Mouse (Mus musculus) limb, embryonic 10.5 days (tissue): Measurements from ENCODE around the gene Carm1. TPM values are rescaled to one million over a fixed set of nuclear protein-coding genes. Genes with fewer than 3 reads are reported as not detected.

ENCODE experiments used
- DNase-seq: peaks from one replicate; pipeline ENCODE4 v3.0.0-alpha.2; 2017; ENCODE audit warnings: low spot score
- H3K27ac ChIP-seq: fragments of 300-500 bp; sonication (generic); 2 replicates; pipeline ENCODE4 v1.5.1; 2016; ENCODE audit warnings: mild to moderate bottlenecking
- H3K27me3 ChIP-seq: fragments of 300-500 bp; sonication (generic); 2 replicates; pipeline ENCODE4 v1.6.1; 2016; ENCODE audit warnings: low read depth, mild to moderate bottlenecking; ENCODE audit not compliant: poor library complexity, severe bottlenecking
- H3K36me3 ChIP-seq: fragments of 300-500 bp; sonication (generic); 2 replicates; pipeline ENCODE4 v1.6.1; 2016; ENCODE audit warnings: mild to moderate bottlenecking, moderate library complexity
- H3K4me1 ChIP-seq: fragments of 300-500 bp; sonication (generic); 2 replicates; pipeline ENCODE4 v1.6.1; 2016
- H3K4me3 ChIP-seq: fragments of 300-500 bp; sonication (generic); 2 replicates; pipeline ENCODE4 v1.5.1; 2016; ENCODE audit warnings: mild to moderate bottlenecking, moderate library complexity
- H3K9me3 ChIP-seq: fragments of 300-500 bp; sonication (generic); replicated peaks from 2 replicates; pipeline ENCODE4 v1.6.1; 2016; ENCODE audit warnings: mild to moderate bottlenecking
- WGBS: fragments of 180-500 bp; shearing (Covaris S2); methylation state at CpG from one replicate; pipeline ENCODE4 v1.1.7; 2016; 5-methylcytosine and 5-hydroxymethylcytosine counted together
- polyA plus RNA-seq: library from polyadenylated mRNA; unstranded; fragments of >200 nt; fragmentation: Nextera tagmentation; extraction: Ambion mirVana; gene quantifications from 2 replicates; pipeline ENCODE4 v1.2.1, GENCODE M21; 2016

Carm1 gene
- polyA plus RNA-seq, 1 experiment from 2014 or later = 85.8 TPM

- Histone ChIP-seq H3K4me3 (no peak overlapping the region), H3K36me3 (peaks cover 61% of the 10 kb centered on the region), H3K27me3 (no peaks in the 10 kb centered on the region), H3K27ac (no peak overlapping the region), H3K4me1 (peaks cover 3% of the 10 kb centered on the region; the same call in 1 of the 2 replicates), H3K9me3 (no peaks in the 10 kb centered on the region)
- no peak for DNase-seq
- 94% methylated on average over 2 of the region's 2 CpGs for WGBS
Measured at GRCm38 (mm10) chr9:21567051-21567450, 20.4 kb downstream of the Carm1 start.

GRCm38 (mm10) chr9:21568657-21569255, 22.1 kb downstream of the Carm1 start:
- WGBS = 91% methylated on average over 8 of the region's 8 CpGs
- Histone ChIP-seq H3K36me3 (peaks cover 67% of the 10 kb centered on the region), H3K27ac (no peak overlapping the region), H3K9me3 (no peaks in the 10 kb centered on the region), H3K27me3 (no peaks in the 10 kb centered on the region), H3K4me1 (peaks cover 3% of the 10 kb centered on the region; the same call in 1 of the 2 replicates), H3K4me3 (no peak overlapping the region)
- DNase-seq = no peak

- Histone ChIP-seq H3K36me3 (peaks cover 98% of the 10 kb centered on the region), H3K4me1 (no peaks in the 10 kb centered on the region), H3K4me3 (no peak overlapping the region), H3K27ac (no peak overlapping the region), H3K27me3 (no peaks in the 10 kb centered on the region), H3K9me3 (no peaks in the 10 kb centered on the region)
- DNase-seq = no peak
- 95% methylated on average over 8 of the region's 8 CpGs for WGBS
Measured at GRCm38 (mm10) chr9:21574012-21574801, 27.5 kb downstream of the Carm1 start.

- Histone ChIP-seq H3K36me3 (peaks cover 98% of the 10 kb centered on the region), H3K9me3 (no peaks in the 10 kb centered on the region), H3K4me3 (no peak overlapping the region), H3K27me3 (no peaks in the 10 kb centered on the region), H3K4me1 (no peaks in the 10 kb centered on the region), H3K27ac (no peak overlapping the region)
- DNase-seq = no peak
- WGBS = 95% methylated on average over 10 of the region's 10 CpGs
Measured at GRCm38 (mm10) chr9:21575253-21575652, 28.6 kb downstream of the Carm1 start.

GRCm38 (mm10) chr9:21576286-21576685, 29.6 kb downstream of the Carm1 start:
- WGBS = 100% methylated on average over 1 of the region's 1 CpGs
- DNase-seq = no peak
- H3K27me3 ChIP-seq = no peaks in the 10 kb centered on the region
- H3K4me1 ChIP-seq = no peaks in the 10 kb centered on the region
- no peaks in the 10 kb centered on the region for H3K9me3 ChIP-seq
- peaks cover 98% of the 10 kb centered on the region for H3K36me3 ChIP-seq
- H3K27ac ChIP-seq = no peak overlapping the region
- no peak overlapping the region for H3K4me3 ChIP-seq

- Histone ChIP-seq H3K36me3 (peaks cover 98% of the 10 kb centered on the region), H3K4me1 (no peaks in the 10 kb centered on the region)
- WGBS = 81% methylated on average over 3 of the region's 3 CpGs
Measured at GRCm38 (mm10) chr9:21578226-21578625, 31.5 kb downstream of the Carm1 start.

GRCm38 (mm10) chr9:21585401-21585800, 38.7 kb downstream of the Carm1 start:
- Histone ChIP-seq H3K9me3 (no peaks in the 10 kb centered on the region), H3K4me3 (no peak overlapping the region), H3K27ac (no peak overlapping the region), H3K4me1 (no peaks in the 10 kb centered on the region), H3K36me3 (peaks cover 100% of the 10 kb centered on the region), H3K27me3 (no peaks in the 10 kb centered on the region)
- no peak for DNase-seq
- 86% methylated on average over 1 of the region's 1 CpGs for WGBS

More at GRCm38 (mm10) chr9:21578226-21578625, 31.5 kb downstream of the Carm1 start:
- DNase-seq = no peak
- H3K27ac ChIP-seq = no peak overlapping the region
- no peaks in the 10 kb centered on the region for H3K27me3 ChIP-seq
- H3K9me3 ChIP-seq = no peaks in the 10 kb centered on the region
- H3K4me3 ChIP-seq = no peak overlapping the region

GRCm38 (mm10) chr9:21587678-21588349, 41.1 kb downstream of the Carm1 start:
- Histone ChIP-seq H3K36me3 (peaks cover 87% of the 10 kb centered on the region), H3K4me3 (no peak overlapping the region), H3K27ac (no peak overlapping the region), H3K4me1 (peaks cover 11% of the 10 kb centered on the region; the same call in 1 of the 2 replicates), H3K9me3 (no peaks in the 10 kb centered on the region), H3K27me3 (no peaks in the 10 kb centered on the region)
- no peak for DNase-seq
- WGBS = 93% methylated on average over 23 of the region's 23 CpGs

GRCm38 (mm10) chr9:21588350-21588749, 41.7 kb downstream of the Carm1 start:
- no peaks in the 10 kb centered on the region for H3K9me3 ChIP-seq
- H3K4me1 ChIP-seq = peaks cover 15% of the 10 kb centered on the region
- DNase-seq = no peak
- no peaks in the 10 kb centered on the region for H3K27me3 ChIP-seq
- peaks cover 81% of the 10 kb centered on the region for H3K36me3 ChIP-seq
- H3K27ac ChIP-seq = no peak overlapping the region
- H3K4me3 ChIP-seq = no peak overlapping the region
- WGBS = 92% methylated on average over 8 of the region's 8 CpGs

GRCm38 (mm10) chr9:21589538-21589937, 42.8 kb downstream of the Carm1 start:
- no peak overlapping the region for H3K4me3 ChIP-seq
- H3K4me1 ChIP-seq = peaks cover 26% of the 10 kb centered on the region
- H3K36me3 ChIP-seq = peaks cover 75% of the 10 kb centered on the region
- no peak overlapping the region for H3K27ac ChIP-seq
- no peak for DNase-seq
- 97% methylated on average over 5 of the region's 5 CpGs for WGBS
- H3K9me3 ChIP-seq = no peaks in the 10 kb centered on the region
- no peaks in the 10 kb centered on the region for H3K27me3 ChIP-seq

GRCm38 (mm10) chr9:21591127-21591830, 44.6 kb downstream of the Carm1 start:
- DNase-seq = no peak
- Histone ChIP-seq H3K27me3 (no peaks in the 10 kb centered on the region), H3K4me1 (peaks cover 26% of the 10 kb centered on the region), H3K4me3 (peak overlapping the region; percentile 93), H3K36me3 (peaks cover 74% of the 10 kb centered on the region), H3K9me3 (no peaks in the 10 kb centered on the region), H3K27ac (no peak overlapping the region)
- 90% methylated on average over 6 of the region's 6 CpGs for WGBS

GRCm38 (mm10) chr9:21591831-21592702, 45.4 kb downstream of the Carm1 start:
- no peaks in the 10 kb centered on the region for H3K27me3 ChIP-seq
- WGBS = 22% methylated on average over 17 of the region's 17 CpGs
- H3K4me1 ChIP-seq = peaks cover 26% of the 10 kb centered on the region
- H3K27ac ChIP-seq = peak overlapping the region; percentile 85
- no peaks in the 10 kb centered on the region for H3K9me3 ChIP-seq
- DNase-seq = no peak
- peak overlapping the region; percentile 93 for H3K4me3 ChIP-seq
- H3K36me3 ChIP-seq = peaks cover 73% of the 10 kb centered on the region
